Mouse (Mus musculus) NIH3T3 (cell line): Measurements from ENCODE around the gene Mag.
A peak's percentile ranks its signal among the peaks of the same experiment; 100 is the strongest.
"Not testable (repeated sequence)": the region's sequence is repeated elsewhere in the genome, so short reads cannot be mapped to it uniquely, and the experiment has no call there.

ENCODE experiments used
- DNase-seq: peaks from one replicate; pipeline ENCODE4 v3.0.0-alpha.2; 2012; ENCODE audit warnings: low read depth

The Mag gene

GRCm38 (mm10) chr7:30940070-30940469 lies 25.4 kb upstream of the Mag start:
- DNase-seq, result not testable (repeated sequence)

GRCm38 (mm10) chr7:30935422-30936099 lies 20.9 kb upstream of the Mag start:
- not testable (repeated sequence) for DNase-seq

- DNase-seq, result not testable (repeated sequence)
Observed at GRCm38 (mm10) chr7:30924581-30924980, 9.9 kb upstream of the Mag start, which contains the start of gene Hamp2. Hamp2 (minus strand) TSS chr7:30924681.

GRCm38 (mm10) chr7:30924071-30924470 lies 9.4 kb upstream of the Mag start:
- DNase-seq, result no peak

GRCm38 (mm10) chr7:30922490-30922889 lies 7.8 kb upstream of the Mag start:
- not testable (repeated sequence) for DNase-seq

GRCm38 (mm10) chr7:30920217-30920616 lies 5.5 kb upstream of the Mag start:
- DNase-seq, result no peak

GRCm38 (mm10) chr7:30917219-30917618 lies 2.5 kb upstream of the Mag start:
- DNase-seq, result no peak

- no peak for DNase-seq
Observed at GRCm38 (mm10) chr7:30916713-30917112, 2.0 kb upstream of the Mag start.

- no peak for DNase-seq
Observed at GRCm38 (mm10) chr7:30909773-30910172, 4.9 kb downstream of the Mag start.

- no peak for DNase-seq
Observed at GRCm38 (mm10) chr7:30908992-30909431, 5.7 kb downstream of the Mag start.

GRCm38 (mm10) chr7:30908277-30908991 lies 6.2 kb downstream of the Mag start:
- no peak for DNase-seq

GRCm38 (mm10) chr7:30904042-30904441 lies 10.6 kb downstream of the Mag start:
- DNase-seq, result peak; percentile 49

- DNase-seq, result no peak
Observed at GRCm38 (mm10) chr7:30895217-30895616, 19.5 kb downstream of the Mag start.

GRCm38 (mm10) chr7:30892515-30892914 lies 22.2 kb downstream of the Mag start:
- DNase-seq, result no peak

GRCm38 (mm10) chr7:30891746-30892145 lies 22.9 kb downstream of the Mag start:
- DNase-seq, result no peak

GRCm38 (mm10) chr7:30890681-30891080 lies 24.0 kb downstream of the Mag start:
- no peak for DNase-seq

- no peak for DNase-seq
Observed at GRCm38 (mm10) chr7:30888786-30889185, 25.9 kb downstream of the Mag start.

GRCm38 (mm10) chr7:30887568-30888188 lies 27.0 kb downstream of the Mag start:
- DNase-seq, result no peak

GRCm38 (mm10) chr7:30886852-30887251 lies 27.8 kb downstream of the Mag start:
- DNase-seq, result no peak

GRCm38 (mm10) chr7:30884047-30884446 lies 30.6 kb downstream of the Mag start:
- DNase-seq, result no peak

GRCm38 (mm10) chr7:30881367-30881766 lies 33.3 kb downstream of the Mag start:
- DNase-seq, result no peak

GRCm38 (mm10) chr7:30880176-30880575 lies 34.5 kb downstream of the Mag start, which contains the start of gene Cd22:
Cd22 (minus strand) TSS chr7:30880342.
- no peak for DNase-seq

GRCm38 (mm10) chr7:30878950-30879349 lies 35.7 kb downstream of the Mag start:
- no peak for DNase-seq
